Mouse (Mus musculus): ENCODE data around the gene Btd. TPM values are rescaled to one million over a fixed set of nuclear protein-coding genes. Genes with fewer than 3 reads are reported as not detected.

Gene Btd
- polyA plus RNA-seq, 1 experiment from 2014 or later, result 35.3 TPM

DNA sequence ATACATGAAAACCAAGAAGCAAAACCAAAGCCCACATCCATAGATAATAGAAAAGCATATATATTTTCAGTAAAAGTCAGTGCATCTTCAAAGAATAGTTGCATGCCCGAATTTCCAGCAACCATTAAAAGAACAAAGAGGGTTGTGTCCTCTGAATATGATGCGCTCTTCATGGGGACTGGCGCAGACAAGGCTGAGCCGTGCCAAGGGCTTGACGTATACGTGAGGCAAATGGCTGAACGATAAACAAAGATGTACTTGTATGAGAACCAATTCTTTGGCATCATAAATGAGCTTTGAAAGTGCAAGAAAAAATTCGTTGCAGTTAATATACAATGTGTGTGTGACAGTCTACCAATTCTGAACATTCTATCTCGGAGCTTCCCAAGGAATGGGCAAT is 40.5 kb downstream of the Btd start:
- Histone ChIP-seq H3K4me2 (replicated peaks; ENCODE audit: low read depth, low read length) (no peak overlapping the region), H3K27ac (ENCODE audit: low read length) (no peak overlapping the region), H3K27me3 (ENCODE audit: control insufficient read depth, insufficient read depth, low read length) (no peaks in the 10 kb centered on the region), H3K9me3 (ENCODE audit: control insufficient read depth, low read depth, low read length) (no peaks in the 10 kb centered on the region), H3K36me3 (ENCODE audit: control insufficient read depth, insufficient read depth, low read length) (no peaks in the 10 kb centered on the region), H3K4me1 (ENCODE audit: control insufficient read depth, insufficient read depth, low read length) (no peaks in the 10 kb centered on the region), H3K4me3 (ENCODE audit: low read depth, low read length) (no peak overlapping the region), H3K9ac (replicated peaks; ENCODE audit: low read depth, low read length) (no peak overlapping the region)
- ATAC-seq (ENCODE audit: insufficient number of reproducible peaks, insufficient read depth, low FRiP score, low read depth), result no peak
- WGBS, result 80% methylated on average over 9 of the region's 9 CpGs

GRCm38 (mm10) chr14:31681931-31682555 is 41.2 kb downstream of the Btd start:
- no peaks in the 10 kb centered on the region for H3K9me3 ChIP-seq (ENCODE audit: control insufficient read depth, low read depth, low read length)
- WGBS, result 54% methylated on average over 5 of the region's 5 CpGs
- no peak overlapping the region for H3K27ac ChIP-seq (ENCODE audit: low read length)
- no peak overlapping the region for H3K9ac ChIP-seq (replicated peaks; ENCODE audit: low read depth, low read length)
- no peak for ATAC-seq (ENCODE audit: insufficient number of reproducible peaks, insufficient read depth, low FRiP score, low read depth)
- H3K27me3 ChIP-seq (ENCODE audit: control insufficient read depth, insufficient read depth, low read length), result no peaks in the 10 kb centered on the region
- H3K4me2 ChIP-seq (replicated peaks; ENCODE audit: low read depth, low read length), result no peak overlapping the region
- H3K4me1 ChIP-seq (ENCODE audit: control insufficient read depth, insufficient read depth, low read length), result no peaks in the 10 kb centered on the region
- no peak overlapping the region for H3K4me3 ChIP-seq (ENCODE audit: low read depth, low read length)
- H3K36me3 ChIP-seq (ENCODE audit: control insufficient read depth, insufficient read depth, low read length), result no peaks in the 10 kb centered on the region

- H3K9ac ChIP-seq (replicated peaks; ENCODE audit: low read depth, low read length), result no peak overlapping the region
- H3K4me1 ChIP-seq (ENCODE audit: control insufficient read depth, insufficient read depth, low read length), result no peaks in the 10 kb centered on the region
- no peak overlapping the region for H3K4me3 ChIP-seq (ENCODE audit: low read depth, low read length)
- H3K27ac ChIP-seq (ENCODE audit: low read length), result no peak overlapping the region
- no peak for ATAC-seq (ENCODE audit: insufficient number of reproducible peaks, insufficient read depth, low FRiP score, low read depth)
- no peaks in the 10 kb centered on the region for H3K27me3 ChIP-seq (ENCODE audit: control insufficient read depth, insufficient read depth, low read length)
- H3K4me2 ChIP-seq (replicated peaks; ENCODE audit: low read depth, low read length), result no peak overlapping the region
- H3K36me3 ChIP-seq (ENCODE audit: control insufficient read depth, insufficient read depth, low read length), result no peaks in the 10 kb centered on the region
- 90% methylated on average over 1 of the region's 2 CpGs for WGBS
- H3K9me3 ChIP-seq (ENCODE audit: control insufficient read depth, low read depth, low read length), result no peaks in the 10 kb centered on the region
Observed at GRCm38 (mm10) chr14:31683610-31684009, 42.8 kb downstream of the Btd start.

DNA sequence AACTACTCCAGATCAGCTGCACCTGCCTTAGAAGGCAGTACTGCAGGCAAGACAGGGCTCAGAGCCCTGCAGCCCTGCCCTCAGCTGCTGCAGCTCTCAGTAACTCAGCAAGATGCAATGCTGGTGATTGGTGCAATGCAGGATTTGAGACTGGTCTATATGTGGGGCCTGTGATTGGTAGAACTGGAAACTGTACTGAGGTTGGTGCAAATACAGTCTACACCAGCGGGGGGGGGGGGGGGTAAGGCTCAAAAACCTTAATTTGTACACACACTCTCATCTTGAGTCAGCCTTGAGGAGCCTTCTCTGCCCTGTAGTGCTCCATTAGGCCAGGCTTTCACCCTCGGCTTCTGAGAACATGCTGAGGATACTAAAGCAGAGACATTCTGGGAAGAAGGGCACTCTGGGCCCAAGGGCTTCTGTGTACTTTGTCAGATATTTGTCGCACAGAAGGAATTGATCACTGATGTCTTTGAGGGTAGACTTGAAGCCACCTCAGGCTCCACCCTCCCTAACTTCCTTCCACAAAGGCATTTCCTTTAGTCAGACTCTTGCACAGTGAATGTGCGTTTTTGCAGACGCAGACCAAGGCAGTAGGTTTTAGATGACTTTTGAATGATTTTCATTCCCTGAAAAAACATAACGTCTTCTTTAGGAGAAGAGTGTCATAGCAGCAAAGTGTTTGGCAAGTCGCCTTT is 43.7 kb downstream of the Btd start:
- Histone ChIP-seq H3K27ac (ENCODE audit: low read length) (no peak overlapping the region), H3K27me3 (ENCODE audit: control insufficient read depth, insufficient read depth, low read length) (no peaks in the 10 kb centered on the region), H3K9ac (replicated peaks; ENCODE audit: low read depth, low read length) (no peak overlapping the region), H3K4me1 (ENCODE audit: control insufficient read depth, insufficient read depth, low read length) (no peaks in the 10 kb centered on the region), H3K4me2 (replicated peaks; ENCODE audit: low read depth, low read length) (no peak overlapping the region), H3K4me3 (ENCODE audit: low read depth, low read length) (no peak overlapping the region), H3K36me3 (ENCODE audit: control insufficient read depth, insufficient read depth, low read length) (no peaks in the 10 kb centered on the region), H3K9me3 (ENCODE audit: control insufficient read depth, low read depth, low read length) (no peaks in the 10 kb centered on the region)
- ATAC-seq (ENCODE audit: insufficient number of reproducible peaks, insufficient read depth, low FRiP score, low read depth), result no peak
- WGBS, result 67% methylated on average over 7 of the region's 7 CpGs

DNA sequence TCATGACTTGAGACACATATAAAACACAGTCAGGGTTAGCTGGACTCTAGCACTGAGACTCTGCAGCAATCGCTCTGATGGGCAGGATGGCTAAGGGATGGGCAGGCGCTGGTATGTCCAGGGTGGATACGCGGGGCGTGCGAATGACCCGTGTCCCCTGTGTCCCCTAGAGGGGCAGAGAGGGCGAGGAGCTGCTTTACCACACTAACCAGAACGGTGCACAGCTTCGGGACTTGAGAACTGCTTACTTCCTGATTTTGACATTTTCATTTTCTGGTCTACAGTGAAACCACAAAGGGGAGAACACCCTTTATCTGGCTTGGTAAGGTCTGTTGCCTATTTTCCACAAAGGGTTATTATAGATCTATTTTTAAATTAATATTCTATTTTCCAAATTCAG is 44.9 kb downstream of the Btd start:
- Histone ChIP-seq H3K27me3 (ENCODE audit: control insufficient read depth, insufficient read depth, low read length) (no peaks in the 10 kb centered on the region), H3K4me3 (ENCODE audit: low read depth, low read length) (no peak overlapping the region), H3K9me3 (ENCODE audit: control insufficient read depth, low read depth, low read length) (no peaks in the 10 kb centered on the region), H3K36me3 (ENCODE audit: control insufficient read depth, insufficient read depth, low read length) (no peaks in the 10 kb centered on the region), H3K9ac (replicated peaks; ENCODE audit: low read depth, low read length) (no peak overlapping the region), H3K4me1 (ENCODE audit: control insufficient read depth, insufficient read depth, low read length) (no peaks in the 10 kb centered on the region), H3K4me2 (replicated peaks; ENCODE audit: low read depth, low read length) (no peak overlapping the region), H3K27ac (ENCODE audit: low read length) (no peak overlapping the region)
- no peak for ATAC-seq (ENCODE audit: insufficient number of reproducible peaks, insufficient read depth, low FRiP score, low read depth)
- 87% methylated on average over 10 of the region's 10 CpGs for WGBS

DNA sequence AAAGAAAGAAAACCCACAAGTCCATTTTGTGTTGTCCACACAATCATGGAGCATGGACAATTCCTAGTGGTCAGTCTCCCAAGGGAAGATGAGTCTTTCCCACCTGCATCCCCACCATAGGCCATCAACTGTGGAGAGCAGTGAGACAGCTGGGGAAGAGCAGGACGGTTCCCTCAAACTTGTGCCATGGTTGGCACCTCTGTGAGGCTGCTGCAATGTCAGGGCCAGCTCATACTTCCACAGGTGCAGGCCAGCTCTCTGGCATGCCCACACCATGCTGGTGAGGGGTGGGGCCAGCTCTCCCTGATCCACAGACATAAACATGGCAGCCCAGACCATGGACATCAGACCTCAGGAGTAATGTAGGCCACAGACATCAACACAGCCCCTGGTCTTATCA is 45.4 kb downstream of the Btd start:
- WGBS, result 91% methylated on average over 1 of the region's 1 CpGs

DNA sequence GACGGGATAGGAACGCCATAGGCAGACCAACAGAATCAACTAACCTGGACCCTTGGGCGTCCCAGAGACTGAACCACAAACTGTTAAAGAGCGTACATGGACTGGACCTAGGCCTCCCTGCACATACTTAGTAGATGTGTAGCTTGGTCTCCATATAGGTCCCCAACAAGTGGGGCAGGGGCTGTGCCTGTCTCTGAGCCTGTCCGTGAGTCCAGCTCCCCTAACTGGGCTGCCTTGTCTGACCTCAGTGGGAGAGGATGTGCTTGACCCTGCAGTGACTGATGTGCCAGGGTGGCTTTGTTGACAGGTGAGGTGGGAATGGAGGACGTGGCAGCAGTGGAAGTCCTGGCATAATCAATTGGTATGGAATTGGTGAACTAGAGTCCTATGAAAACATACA is 51.7 kb downstream of the Btd start:
- Histone ChIP-seq H3K36me3 (ENCODE audit: control insufficient read depth, insufficient read depth, low read length) (peaks cover 5% of the 10 kb centered on the region), H3K4me1 (ENCODE audit: control insufficient read depth, insufficient read depth, low read length) (no peaks in the 10 kb centered on the region), H3K9me3 (ENCODE audit: control insufficient read depth, low read depth, low read length) (no peaks in the 10 kb centered on the region), H3K4me3 (ENCODE audit: low read depth, low read length) (no peak overlapping the region), H3K27ac (ENCODE audit: low read length) (no peak overlapping the region), H3K9ac (replicated peaks; ENCODE audit: low read depth, low read length) (no peak overlapping the region), H3K27me3 (ENCODE audit: control insufficient read depth, insufficient read depth, low read length) (no peaks in the 10 kb centered on the region), H3K4me2 (replicated peaks; ENCODE audit: low read depth, low read length) (no peak overlapping the region)
- WGBS, result 85% methylated on average over 6 of the region's 6 CpGs
- no peak for ATAC-seq (ENCODE audit: insufficient number of reproducible peaks, insufficient read depth, low FRiP score, low read depth)

More for the DNA sequence above, 45.4 kb downstream of the Btd start:
- Histone ChIP-seq H3K4me1 (ENCODE audit: control insufficient read depth, insufficient read depth, low read length) (no peaks in the 10 kb centered on the region), H3K9me3 (ENCODE audit: control insufficient read depth, low read depth, low read length) (no peaks in the 10 kb centered on the region), H3K4me3 (ENCODE audit: low read depth, low read length) (no peak overlapping the region), H3K4me2 (replicated peaks; ENCODE audit: low read depth, low read length) (no peak overlapping the region), H3K27me3 (ENCODE audit: control insufficient read depth, insufficient read depth, low read length) (no peaks in the 10 kb centered on the region), H3K9ac (replicated peaks; ENCODE audit: low read depth, low read length) (no peak overlapping the region), H3K36me3 (ENCODE audit: control insufficient read depth, insufficient read depth, low read length) (no peaks in the 10 kb centered on the region), H3K27ac (ENCODE audit: low read length) (no peak overlapping the region)
- ATAC-seq (ENCODE audit: insufficient number of reproducible peaks, insufficient read depth, low FRiP score, low read depth), result no peak

GRCm38 (mm10) chr14:31696206-31696984 is 55.6 kb downstream of the Btd start:
- Histone ChIP-seq H3K4me2 (replicated peaks; ENCODE audit: low read depth, low read length) (no peak overlapping the region), H3K9me3 (ENCODE audit: control insufficient read depth, low read depth, low read length) (no peaks in the 10 kb centered on the region), H3K27me3 (ENCODE audit: control insufficient read depth, insufficient read depth, low read length) (no peaks in the 10 kb centered on the region), H3K4me3 (ENCODE audit: low read depth, low read length) (no peak overlapping the region), H3K27ac (ENCODE audit: low read length) (no peak overlapping the region), H3K9ac (replicated peaks; ENCODE audit: low read depth, low read length) (no peak overlapping the region), H3K36me3 (ENCODE audit: control insufficient read depth, insufficient read depth, low read length) (peaks cover 11% of the 10 kb centered on the region), H3K4me1 (ENCODE audit: control insufficient read depth, insufficient read depth, low read length) (no peaks in the 10 kb centered on the region)
- WGBS, result 82% methylated on average over 9 of the region's 9 CpGs
- ATAC-seq (ENCODE audit: insufficient number of reproducible peaks, insufficient read depth, low FRiP score, low read depth), result no peak

Measured in stomach, embryonic 14.5 days (tissue).